Mouse (Mus musculus) stomach, embryonic 15.5 days (tissue): ENCODE measurements around the gene Slc25a23. TPM values are rescaled to one million over a fixed set of nuclear protein-coding genes. Genes with fewer than 3 reads are reported as not detected.
"Not testable (repeated sequence)": the region's sequence is repeated elsewhere in the genome, so short reads cannot be mapped to it uniquely, and the experiment has no call there.

ENCODE experiments used
- ATAC-seq: fragments of 200-750 bp; cut with Nextera tagmentation; 2 replicates; pipeline ENCODE4 v1.8.0; 2017; ENCODE audit warnings: low read depth, moderate number of reproducible peaks, moderate TSS enrichment; ENCODE audit not compliant: insufficient read depth, low FRiP score
- H3K27ac ChIP-seq: fragments of 300-500 bp; sonication (generic); 2 replicates; pipeline ENCODE4 v1.5.1; 2015; ENCODE audit warnings: mild to moderate bottlenecking, inconsistent platforms
- H3K27me3 ChIP-seq: fragments of 300-500 bp; sonication (generic); replicated peaks from 2 replicates; pipeline ENCODE4 v1.6.1; 2015; ENCODE audit warnings: inconsistent platforms
- H3K36me3 ChIP-seq: fragments of 300-500 bp; sonication (generic); 2 replicates; pipeline ENCODE4 v1.6.1; 2015; ENCODE audit warnings: inconsistent platforms
- H3K4me1 ChIP-seq: fragments of 300-500 bp; sonication (generic); 2 replicates; pipeline ENCODE4 v1.6.1; 2015; ENCODE audit warnings: inconsistent platforms
- H3K4me2 ChIP-seq: fragments of 300-500 bp; sonication (generic); 2 replicates; pipeline ENCODE4 v1.6.1; 2015; ENCODE audit warnings: mild to moderate bottlenecking, inconsistent platforms
- H3K4me3 ChIP-seq: fragments of 300-500 bp; sonication (generic); replicated peaks from 2 replicates; pipeline ENCODE4 v1.5.1; 2015; ENCODE audit warnings: inconsistent platforms
- H3K9ac ChIP-seq: fragments of 300-500 bp; sonication (generic); 2 replicates; pipeline ENCODE4 v1.6.1; 2015; ENCODE audit warnings: inconsistent platforms
- H3K9me3 ChIP-seq: fragments of 300-500 bp; sonication (generic); 2 replicates; pipeline ENCODE4 v1.6.1; 2016; ENCODE audit warnings: inconsistent platforms
- WGBS: fragments of 180-500 bp; shearing (Covaris S2); methylation state at CpG from one replicate; pipeline ENCODE4 v1.1.7; 2015; 5-methylcytosine and 5-hydroxymethylcytosine counted together
- polyA plus RNA-seq: library from polyadenylated mRNA; unstranded; fragments of >200 nt; fragmentation: Nextera tagmentation; extraction: Ambion mirVana; gene quantifications from 2 replicates; pipeline ENCODE4 v1.2.1, GENCODE M21; 2015

The Slc25a23 gene
- polyA plus RNA-seq, 1 experiment from 2014 or later: 8.7 TPM

- no peak overlapping the region for H3K4me2 ChIP-seq
- peaks cover 14% of the 10 kb centered on the region for H3K27me3 ChIP-seq
- H3K36me3 ChIP-seq: 0 out of 2 replicates have a peak, but pooled peaks cover 3% of the 10 kb centered on the region
- no peak for ATAC-seq
- no peak overlapping the region for H3K4me3 ChIP-seq
- peaks cover 8% of the 10 kb centered on the region; the same call in 1 of the 2 replicates for H3K4me1 ChIP-seq
- no peak overlapping the region for H3K9ac ChIP-seq
- 64% methylated on average over 5 of the region's 5 CpGs for WGBS
- H3K9me3 ChIP-seq: no peaks in the 10 kb centered on the region
- H3K27ac ChIP-seq: no peak overlapping the region
Measured at GRCm38 (mm10) chr17:57066908-57067307, 7.2 kb upstream of the Slc25a23 start.

DNA sequence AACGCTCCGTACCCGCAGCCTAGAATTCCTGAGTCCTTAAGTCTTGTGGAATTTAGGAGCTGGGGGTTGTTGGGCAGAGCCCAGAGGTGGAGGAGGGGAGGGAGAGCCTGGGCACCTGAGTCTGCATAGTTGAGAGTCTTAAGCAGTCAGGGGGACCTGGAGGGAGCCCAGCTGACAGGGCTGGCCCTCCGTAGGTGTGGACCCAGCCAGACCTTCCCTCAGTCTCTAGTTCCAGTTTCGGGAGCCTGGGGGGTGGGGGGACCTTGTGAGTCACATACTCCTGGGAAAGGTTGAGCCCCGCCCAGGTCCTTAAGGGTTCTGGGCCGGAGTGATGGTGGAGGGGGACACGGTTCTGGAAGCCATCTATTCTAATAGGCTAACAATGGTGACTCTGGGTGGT is 3.4 kb upstream of the Slc25a23 start:
- ATAC-seq: no peak
- WGBS: 14% methylated on average over 8 of the region's 8 CpGs
- peaks cover 22% of the 10 kb centered on the region for H3K27me3 ChIP-seq
- H3K4me2 ChIP-seq: peak overlapping the region; percentile 46
- H3K4me1 ChIP-seq: peaks cover 18% of the 10 kb centered on the region
- H3K4me3 ChIP-seq: peak overlapping the region; percentile 49
- peak overlapping the region; percentile 90; the same call in 1 of the 2 replicates for H3K27ac ChIP-seq
- 0 out of 2 replicates have a peak, but pooled peaks cover 3% of the 10 kb centered on the region for H3K36me3 ChIP-seq
- no peaks in the 10 kb centered on the region for H3K9me3 ChIP-seq
- no peak overlapping the region for H3K9ac ChIP-seq

DNA sequence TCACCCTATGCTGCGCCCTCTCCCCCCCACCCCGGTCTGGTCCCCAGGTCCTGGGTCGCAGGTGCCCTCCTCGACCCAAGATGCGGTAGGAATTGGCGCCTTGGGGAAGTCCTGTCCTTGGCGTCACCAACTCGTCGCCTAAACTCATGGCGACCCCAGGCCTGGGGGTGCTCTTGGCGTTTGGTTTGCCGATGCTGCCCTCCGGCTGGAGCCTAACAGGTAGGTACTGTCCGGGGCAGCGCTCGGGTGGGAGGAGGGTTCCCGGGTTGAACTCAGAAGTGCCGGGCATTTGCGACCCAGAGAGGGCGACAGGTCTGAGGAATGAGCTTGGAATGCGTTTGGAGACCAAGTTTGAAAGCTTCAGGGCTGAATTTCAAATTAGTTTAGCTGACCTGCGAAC is 2.9 kb upstream of the Slc25a23 start:
- ATAC-seq: no peak
- WGBS: 2% methylated on average over 22 of the region's 22 CpGs
- peak overlapping the region; percentile 49 for H3K4me3 ChIP-seq
- H3K27ac ChIP-seq: peak overlapping the region; percentile 90
- peaks cover 18% of the 10 kb centered on the region for H3K4me1 ChIP-seq
- 0 out of 2 replicates have a peak, but pooled peaks cover 3% of the 10 kb centered on the region for H3K36me3 ChIP-seq
- no peaks in the 10 kb centered on the region for H3K9me3 ChIP-seq
- peak overlapping the region; percentile 33 for H3K9ac ChIP-seq
- peaks cover 22% of the 10 kb centered on the region for H3K27me3 ChIP-seq
- peak overlapping the region; percentile 46 for H3K4me2 ChIP-seq

DNA sequence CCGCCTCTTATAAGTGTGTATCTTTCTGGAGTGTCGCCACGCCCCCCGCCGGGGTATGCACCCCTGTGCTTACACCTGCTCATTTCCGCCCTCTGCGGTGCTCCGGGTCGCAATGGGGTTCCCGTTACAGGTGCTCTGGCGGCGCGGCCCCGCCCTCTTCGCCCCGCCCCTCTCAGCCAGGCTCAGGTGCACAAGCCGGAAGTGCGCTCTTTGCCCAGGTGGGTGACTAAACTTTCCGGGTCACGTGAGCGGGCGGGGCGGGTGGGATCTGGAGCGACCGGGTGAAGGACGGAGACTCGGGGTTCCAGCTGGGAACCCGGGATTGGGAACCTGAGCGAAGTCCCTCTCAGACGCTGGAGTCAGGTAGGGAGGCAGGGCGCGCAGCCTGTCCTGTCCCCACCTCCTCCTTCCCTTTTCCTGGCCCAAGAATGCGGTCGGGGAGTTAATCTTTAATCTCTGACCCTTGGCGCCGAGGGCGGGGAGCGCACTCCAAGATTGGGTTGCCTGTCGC is 2.4 kb upstream of the Slc25a23 start:
- peak; percentile 72 for ATAC-seq
- H3K4me3 ChIP-seq: peak overlapping the region; percentile 49
- peak overlapping the region; percentile 90 for H3K27ac ChIP-seq
- peaks cover 22% of the 10 kb centered on the region for H3K27me3 ChIP-seq
- peaks cover 18% of the 10 kb centered on the region for H3K4me1 ChIP-seq
- 0 out of 2 replicates have a peak, but pooled peaks cover 3% of the 10 kb centered on the region for H3K36me3 ChIP-seq
- peak overlapping the region; percentile 46 for H3K4me2 ChIP-seq
- H3K9ac ChIP-seq: peak overlapping the region; percentile 33
- no peaks in the 10 kb centered on the region for H3K9me3 ChIP-seq
- WGBS: 2% methylated on average over 39 of the region's 39 CpGs

GRCm38 (mm10) chr17:57061069-57061468 is 1.4 kb upstream of the Slc25a23 start:
- ATAC-seq: no peak
- 0 out of 2 replicates have a peak, but pooled peaks cover 3% of the 10 kb centered on the region for H3K36me3 ChIP-seq
- H3K27me3 ChIP-seq: peaks cover 22% of the 10 kb centered on the region
- no peaks in the 10 kb centered on the region for H3K9me3 ChIP-seq
- H3K27ac ChIP-seq: peak overlapping the region; percentile 89
- peak overlapping the region; percentile 96 for H3K4me2 ChIP-seq
- 38% methylated on average over 10 of the region's 10 CpGs for WGBS
- no peak overlapping the region for H3K9ac ChIP-seq
- H3K4me1 ChIP-seq: peaks cover 18% of the 10 kb centered on the region
- peak overlapping the region; percentile 71 for H3K4me3 ChIP-seq

- Histone ChIP-seq H3K9me3 (no peaks in the 10 kb centered on the region), H3K36me3 (0 out of 2 replicates have a peak, but pooled peaks cover 3% of the 10 kb centered on the region), H3K27me3 (peaks cover 22% of the 10 kb centered on the region), H3K27ac (peak overlapping the region; percentile 89), H3K9ac (no peak overlapping the region), H3K4me1 (peaks cover 17% of the 10 kb centered on the region), H3K4me2 (peak overlapping the region; percentile 96), H3K4me3 (peak overlapping the region; percentile 71)
- peak; percentile 83 for ATAC-seq
- WGBS: under 1% methylated on average over 44 of the region's 44 CpGs
Measured at GRCm38 (mm10) chr17:57060231-57060801, 653 bp upstream of the Slc25a23 start.

- peak within 1 kb of the TSS; percentile 96 for H3K4me2 ChIP-seq
- 1% methylated on average over 18 of the region's 22 CpGs for WGBS
- peaks cover 17% of the 10 kb centered on the region; the same call in 1 of the 2 replicates for H3K4me1 ChIP-seq
- peak within 1 kb of the TSS; percentile 34; the same call in 1 of the 2 replicates for H3K9ac ChIP-seq
- H3K4me3 ChIP-seq: peak within 1 kb of the TSS; percentile 71
- H3K27me3 ChIP-seq: peaks cover 22% of the 10 kb centered on the region
- H3K27ac ChIP-seq: peak within 1 kb of the TSS; percentile 89
- no peak for ATAC-seq
- H3K36me3 ChIP-seq: no peaks in the 10 kb centered on the region
- no peaks in the 10 kb centered on the region for H3K9me3 ChIP-seq
Measured at GRCm38 (mm10) chr17:57058891-57059485, 675 bp downstream of the Slc25a23 start, which contains the start of gene Crb3. Gene Crb3, plus strand, starts transcription at chr17:57059105.

DNA sequence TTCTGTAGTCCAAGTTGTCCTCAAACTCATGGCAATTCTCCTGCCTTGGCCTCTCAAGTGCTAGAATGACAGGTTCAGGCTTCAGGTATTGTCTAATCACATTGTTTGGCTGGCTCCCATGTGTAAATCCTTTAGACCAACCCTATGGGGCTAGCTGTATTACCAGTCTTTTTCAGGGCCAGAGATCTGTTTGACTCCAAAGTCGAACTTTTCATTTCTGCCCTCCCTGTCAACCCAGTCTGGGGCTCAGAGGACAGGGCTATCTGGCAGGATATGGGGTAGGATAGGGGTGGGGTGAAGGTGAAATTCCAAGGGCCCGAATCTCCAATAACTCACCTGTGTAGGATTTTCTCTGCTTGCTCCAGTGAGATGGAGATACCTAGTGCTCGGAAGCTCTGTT is 3.4 kb downstream of the Slc25a23 start:
- peaks cover 2% of the 10 kb centered on the region; the same call in 1 of the 2 replicates for H3K27me3 ChIP-seq
- H3K9me3 ChIP-seq: no peaks in the 10 kb centered on the region
- WGBS: 76% methylated on average over 3 of the region's 3 CpGs
- no peak overlapping the region for H3K4me3 ChIP-seq
- no peak for ATAC-seq
- H3K9ac ChIP-seq: no peak overlapping the region
- no peak overlapping the region for H3K4me2 ChIP-seq
- H3K36me3 ChIP-seq: peaks cover 6% of the 10 kb centered on the region; the same call in 1 of the 2 replicates
- H3K4me1 ChIP-seq: peaks cover 12% of the 10 kb centered on the region; the same call in 1 of the 2 replicates
- H3K27ac ChIP-seq: no peak overlapping the region

GRCm38 (mm10) chr17:57051679-57052078 is 8.0 kb downstream of the Slc25a23 start:
- not testable (repeated sequence) for H3K27me3 ChIP-seq, H3K9me3 ChIP-seq, H3K4me1 ChIP-seq, ATAC-seq, H3K36me3 ChIP-seq, H3K4me2 ChIP-seq, H3K4me3 ChIP-seq, H3K9ac ChIP-seq, H3K27ac ChIP-seq
- WGBS: 80% methylated on average over 4 of the region's 4 CpGs

DNA sequence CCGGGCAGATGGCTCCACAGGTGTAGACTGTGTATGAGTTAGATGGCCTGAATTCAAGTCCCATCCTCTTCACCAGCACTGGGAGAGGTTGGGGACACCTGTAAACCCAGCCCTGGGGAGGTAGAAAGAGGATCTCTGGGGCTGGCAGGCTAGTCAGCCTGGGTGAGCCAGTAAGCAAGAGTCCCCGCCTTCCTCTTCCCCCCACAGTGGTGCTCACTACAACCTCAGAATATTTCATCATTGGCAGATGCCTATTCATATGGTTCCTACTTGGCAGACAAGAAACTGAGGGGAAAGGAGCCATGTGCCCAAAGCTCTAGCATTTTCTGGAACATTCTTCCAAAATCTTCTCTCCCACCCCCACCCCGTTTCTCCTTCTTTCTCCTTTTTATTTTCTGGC is 10.8 kb downstream of the Slc25a23 start:
- Histone ChIP-seq H3K4me1 (no peaks in the 10 kb centered on the region), H3K9me3 (no peaks in the 10 kb centered on the region), H3K27me3 (no peaks in the 10 kb centered on the region), H3K4me3 (no peak overlapping the region), H3K27ac (no peak overlapping the region), H3K9ac (no peak overlapping the region), H3K36me3 (peaks cover 6% of the 10 kb centered on the region; the same call in 1 of the 2 replicates), H3K4me2 (no peak overlapping the region)
- ATAC-seq: no peak
- WGBS: 91% methylated on average over 3 of the region's 3 CpGs

DNA sequence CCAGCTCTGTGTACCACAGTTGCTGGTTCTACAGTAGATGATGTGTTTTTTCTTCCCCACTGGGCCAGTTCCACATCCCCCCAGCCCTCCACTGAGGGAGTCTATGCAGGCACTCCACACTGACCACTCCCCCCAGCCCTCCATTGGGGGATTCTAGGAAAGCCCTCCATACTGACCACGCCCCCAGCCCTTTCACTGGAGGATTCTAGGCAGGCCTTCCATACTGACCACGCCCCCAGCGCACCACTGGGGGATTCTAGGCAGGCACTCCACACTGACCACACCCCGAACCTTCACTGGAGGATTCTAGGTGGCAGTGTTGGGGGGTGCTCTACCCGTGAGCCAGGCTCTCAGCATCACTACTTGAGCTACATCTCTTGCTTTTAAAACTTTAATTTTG is 12.3 kb downstream of the Slc25a23 start:
- H3K4me1 ChIP-seq: no peaks in the 10 kb centered on the region
- no peak overlapping the region for H3K4me2 ChIP-seq
- WGBS: 28% methylated on average over 5 of the region's 5 CpGs
- no peak overlapping the region for H3K9ac ChIP-seq
- no peak overlapping the region for H3K27ac ChIP-seq
- ATAC-seq: peak; percentile 40
- no peaks in the 10 kb centered on the region for H3K27me3 ChIP-seq
- no peaks in the 10 kb centered on the region for H3K9me3 ChIP-seq
- peaks cover 3% of the 10 kb centered on the region; the same call in 1 of the 2 replicates for H3K36me3 ChIP-seq
- no peak overlapping the region for H3K4me3 ChIP-seq

DNA sequence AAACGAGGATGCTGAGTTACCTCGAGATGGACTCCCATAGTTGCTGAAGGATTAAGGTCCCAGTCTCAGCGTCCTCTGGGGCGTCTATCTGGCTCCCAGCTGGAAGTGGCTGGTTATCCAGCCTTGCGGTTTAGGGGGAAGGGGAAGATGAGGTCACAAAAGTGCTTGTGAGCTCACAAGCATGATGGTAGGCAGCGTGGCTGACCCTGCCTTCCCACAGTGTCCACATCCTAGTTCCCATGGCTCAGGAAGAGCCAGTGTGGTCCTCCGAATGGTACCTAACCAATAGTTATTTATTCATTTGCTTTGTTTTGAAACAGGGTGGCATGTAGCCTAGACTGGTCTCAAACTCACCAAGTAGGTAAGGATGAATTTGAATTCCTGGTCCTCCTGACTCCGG is 18.1 kb downstream of the Slc25a23 start, which contains the start of gene Slc25a41:
Gene Slc25a41 (minus strand): TSS at position 101 of the 400 bp plus-strand sequence.
- H3K9ac ChIP-seq: no peak within 1 kb of the TSS
- H3K9me3 ChIP-seq: no peaks in the 10 kb centered on the region
- H3K4me3 ChIP-seq: no peak within 1 kb of the TSS
- H3K4me2 ChIP-seq: no peak within 1 kb of the TSS
- H3K4me1 ChIP-seq: no peaks in the 10 kb centered on the region
- WGBS: 75% methylated on average over 8 of the region's 8 CpGs
- no peak within 1 kb of the TSS for H3K27ac ChIP-seq
- no peaks in the 10 kb centered on the region for H3K36me3 ChIP-seq
- ATAC-seq: no peak
- H3K27me3 ChIP-seq: no peaks in the 10 kb centered on the region
